Mouse (Mus musculus) lung, adult 18-20 months (tissue): Measurements from ENCODE around the gene Rdh1.
A peak's percentile ranks its signal among the peaks of the same experiment; 100 is the strongest.
"Not testable (repeated sequence)": the region's sequence is repeated elsewhere in the genome, so short reads cannot be mapped to it uniquely, and the experiment has no call there.

Experiments
- DNase-seq, 2 experiments: peaks; one replicate each; pipeline ENCODE4 v3.0.0; 2022; ENCODE audit warnings: mixed read lengths in 2 of 2

The Rdh1 gene

GRCm38 (mm10) chr10:127750136-127750777 is 9.3 kb upstream of the Rdh1 start:
- DNase-seq: no peak

DNA sequence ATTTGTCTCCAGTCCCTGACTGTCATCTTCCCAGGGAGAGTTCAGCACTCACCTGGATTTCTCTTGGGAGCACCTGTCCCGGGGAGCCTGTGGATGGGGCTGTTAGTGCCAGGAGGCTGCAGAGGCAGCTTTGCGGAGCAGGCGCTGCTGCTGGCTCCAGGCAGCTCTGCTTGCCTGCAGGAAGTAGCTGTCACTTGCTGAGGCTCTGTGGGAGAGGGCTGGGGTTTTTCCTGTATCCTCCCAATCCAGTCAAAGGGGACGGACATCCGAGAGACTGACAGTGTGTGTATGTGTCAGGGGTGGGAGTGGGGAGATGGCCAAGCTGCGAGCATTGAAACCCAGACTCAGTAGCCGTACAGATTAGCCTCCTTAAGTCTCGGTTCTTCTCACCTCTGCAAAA is 8.0 kb upstream of the Rdh1 start, which contains the start of gene Gpr182:
Gene Gpr182 (minus strand): TSS at position 185 of the 400 bp plus-strand sequence.
- DNase-seq: peak; percentile 50 to 69

DNA sequence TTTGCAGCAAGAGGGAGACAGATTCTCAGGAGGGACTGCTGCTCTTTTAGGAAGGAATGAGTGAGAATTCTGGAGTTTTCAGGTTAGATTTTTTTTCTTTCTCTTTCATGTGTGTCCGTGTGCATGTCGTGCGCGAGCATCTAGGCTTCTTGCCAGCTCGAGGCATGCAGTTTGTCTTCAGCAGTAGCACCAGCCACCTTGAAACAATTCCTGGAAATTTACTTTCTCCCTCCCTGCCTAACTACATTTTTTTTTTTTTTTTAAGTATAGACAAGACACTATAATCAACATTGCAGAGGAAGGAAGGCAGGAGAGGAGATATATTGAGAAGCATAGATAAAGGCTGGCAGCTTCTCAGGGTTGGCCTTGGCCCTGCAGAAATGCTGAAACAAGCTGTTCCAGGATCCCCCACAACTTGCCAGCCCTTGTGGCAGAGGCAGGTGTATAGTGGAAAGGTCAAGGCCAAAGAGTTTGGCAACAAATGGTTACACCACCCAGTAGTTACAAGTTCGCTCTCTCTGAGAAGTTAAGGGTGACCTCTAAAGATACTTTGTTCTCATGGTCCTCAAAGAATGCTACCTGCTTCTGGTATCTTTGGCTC is 4.9 kb upstream of the Rdh1 start:
- DNase-seq: peak in 1 of 2 experiments; percentile 48

GRCm38 (mm10) chr10:127755246-127755645 is 4.3 kb upstream of the Rdh1 start:
- peak in 1 of 2 experiments; percentile 9 for DNase-seq

DNA sequence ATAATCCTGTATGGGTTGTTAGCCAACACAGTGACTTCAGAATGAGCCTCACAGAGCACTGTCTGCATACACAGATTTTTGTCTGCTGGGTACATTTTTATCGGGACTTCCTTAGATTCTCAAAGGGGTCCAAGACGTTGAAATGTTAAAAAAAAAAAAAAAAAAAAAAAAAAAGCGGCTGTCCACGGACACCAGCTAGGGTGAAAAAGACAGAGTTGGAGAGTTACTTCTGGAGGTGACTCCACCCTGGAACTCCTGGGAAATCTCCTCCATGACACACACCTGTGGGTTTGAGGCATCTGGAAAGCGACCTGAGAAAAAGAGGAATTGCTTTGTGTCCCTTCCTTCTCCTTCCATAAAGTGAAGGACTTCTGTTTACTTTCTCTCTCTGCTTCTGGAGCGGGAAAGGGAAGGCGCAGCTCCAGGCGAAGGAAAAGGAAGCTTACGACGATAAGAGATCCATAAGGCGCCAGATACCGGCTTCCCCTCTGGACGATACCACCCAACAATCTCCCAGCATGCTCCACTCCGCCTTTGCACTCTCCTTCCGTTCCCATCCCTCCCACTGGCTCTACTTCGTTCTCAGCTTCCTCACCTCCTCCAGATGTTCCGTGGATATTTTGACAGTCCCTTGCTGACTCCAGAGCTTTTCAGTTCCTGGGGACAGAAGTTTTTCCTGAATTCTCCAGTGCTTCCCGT is 3.6 kb upstream of the Rdh1 start:
- DNase-seq: peak; percentile 66 to 71

- DNase-seq: not testable (repeated sequence)
Measured at GRCm38 (mm10) chr10:127762926-127763325, 3.4 kb downstream of the Rdh1 start.

GRCm38 (mm10) chr10:127763914-127764680 is 4.6 kb downstream of the Rdh1 start:
- DNase-seq: no peak

GRCm38 (mm10) chr10:127766564-127766963 is 7.0 kb downstream of the Rdh1 start:
- no peak for DNase-seq

GRCm38 (mm10) chr10:127776011-127776410 is 16.5 kb downstream of the Rdh1 start, which contains the start of gene Rdh9:
Rdh9 (plus strand) TSS chr10:127776386.
- DNase-seq: no peak

GRCm38 (mm10) chr10:127782321-127782720 is 22.8 kb downstream of the Rdh1 start:
- not testable (repeated sequence) for DNase-seq

- DNase-seq: not testable (repeated sequence)
Measured at GRCm38 (mm10) chr10:127785411-127785810, 25.9 kb downstream of the Rdh1 start.

- DNase-seq: no peak
Measured at GRCm38 (mm10) chr10:127799295-127799694, 39.8 kb downstream of the Rdh1 start.

GRCm38 (mm10) chr10:127800891-127801290 is 41.4 kb downstream of the Rdh1 start, which contains the start of gene Rdh16:
Rdh16 (plus strand) TSS chr10:127801152.
- no peak for DNase-seq

DNA sequence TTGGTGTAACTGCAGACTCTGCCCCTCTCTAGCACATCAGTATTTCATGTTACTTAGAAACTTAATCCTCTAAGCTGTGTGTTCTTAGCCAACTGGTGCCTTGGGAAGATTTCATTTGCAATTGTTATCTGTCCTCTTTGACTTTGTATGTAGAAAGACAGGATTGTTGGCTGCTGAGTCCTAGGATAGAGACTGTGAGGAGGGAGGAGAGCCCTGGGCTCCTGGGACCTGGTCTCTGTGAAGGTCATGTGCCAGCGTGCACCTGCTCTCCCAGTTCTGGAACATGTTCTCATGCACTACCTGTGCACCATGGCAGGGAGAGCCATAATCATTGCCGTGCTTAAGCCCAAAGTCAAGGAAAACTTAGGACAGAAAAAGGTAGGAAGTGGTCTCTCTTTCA is 42.1 kb downstream of the Rdh1 start:
- DNase-seq: no peak

DNA sequence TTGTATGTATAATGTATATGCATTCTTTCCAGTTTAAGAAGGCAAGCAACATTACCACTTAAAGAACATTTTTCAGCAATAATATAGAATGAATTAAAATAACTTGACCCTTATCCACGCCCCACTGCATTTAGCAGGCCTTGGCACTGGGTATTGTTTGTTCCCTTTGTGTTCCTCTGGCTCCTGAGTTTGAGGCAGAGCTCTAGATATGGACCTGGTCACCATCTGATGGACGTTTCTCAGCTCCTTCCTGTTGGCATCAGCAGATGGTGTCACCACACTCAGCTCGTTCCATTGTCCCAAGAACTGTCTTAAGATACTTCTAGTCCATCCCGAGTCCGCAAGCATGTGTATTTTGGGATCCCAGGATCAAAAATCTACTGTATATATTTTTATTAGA is 42.7 kb downstream of the Rdh1 start:
- no peak for DNase-seq

GRCm38 (mm10) chr10:127804416-127804815 is 44.9 kb downstream of the Rdh1 start:
- DNase-seq: no peak

DNA sequence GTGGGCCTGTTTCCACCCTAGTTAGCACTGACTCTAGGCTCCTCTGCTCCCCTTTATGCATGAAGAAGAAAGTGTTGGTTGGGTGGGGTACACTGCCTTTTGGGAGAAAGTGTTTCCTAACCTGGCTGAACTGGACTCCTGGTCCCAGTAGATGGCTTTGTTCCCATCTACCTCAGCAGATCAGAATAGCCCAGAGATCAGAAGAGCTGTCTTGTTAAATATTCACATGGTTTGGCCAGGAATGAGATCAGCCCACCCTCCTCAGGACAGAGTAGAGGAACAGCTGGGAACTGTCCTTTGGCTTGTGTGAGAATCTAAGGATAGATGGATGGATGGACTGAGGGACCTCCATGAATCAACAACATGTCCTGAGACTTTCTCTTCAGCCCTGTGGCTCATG is 56.4 kb downstream of the Rdh1 start:
- no peak for DNase-seq

- not testable (repeated sequence) for DNase-seq
Measured at GRCm38 (mm10) chr10:127817268-127817910, 57.9 kb downstream of the Rdh1 start.
